Mouse (Mus musculus) kidney, embryonic 14.5 days (tissue): Measurements from ENCODE around the gene Psmb7. TPM values are rescaled to one million over a fixed set of nuclear protein-coding genes. Genes with fewer than 3 reads are reported as not detected.

ENCODE experiments used
- ATAC-seq: fragments of 200-750 bp; cut with Nextera tagmentation; 2 replicates; pipeline ENCODE4 v1.8.0; 2017; ENCODE audit warnings: moderate number of reproducible peaks, mild to moderate bottlenecking, moderate TSS enrichment, moderate library complexity; ENCODE audit not compliant: low FRiP score, low TSS enrichment
- H3K27ac ChIP-seq: fragments of 300-500 bp; sonication (generic); 2 replicates; pipeline ENCODE4 v1.5.1; 2014; ENCODE audit warnings: low read depth, mild to moderate bottlenecking, low read length, moderate library complexity, mixed read lengths
- H3K27me3 ChIP-seq: fragments of 300-500 bp; sonication (generic); 2 replicates; pipeline ENCODE4 v1.6.1; 2014; ENCODE audit warnings: mild to moderate bottlenecking, low read length; ENCODE audit not compliant: control insufficient read depth, insufficient read depth
- H3K36me3 ChIP-seq: fragments of 300-500 bp; sonication (generic); 2 replicates; pipeline ENCODE4 v1.6.1; 2014; ENCODE audit warnings: low read length, mixed read lengths; ENCODE audit not compliant: control insufficient read depth, insufficient read depth
- H3K4me1 ChIP-seq: fragments of 300-500 bp; sonication (generic); 2 replicates; pipeline ENCODE4 v1.6.1; 2014; ENCODE audit warnings: low read length, mixed read lengths; ENCODE audit not compliant: control insufficient read depth, insufficient read depth
- H3K4me2 ChIP-seq: fragments of 300-500 bp; sonication (generic); replicated peaks from 2 replicates; pipeline ENCODE4 v1.6.1; 2014; ENCODE audit warnings: low read depth, mild to moderate bottlenecking, low read length
- H3K4me3 ChIP-seq: fragments of 300-500 bp; sonication (generic); 2 replicates; pipeline ENCODE4 v1.5.1; 2014; ENCODE audit warnings: mild to moderate bottlenecking, low read length
- H3K9ac ChIP-seq: fragments of 300-500 bp; sonication (generic); 2 replicates; pipeline ENCODE4 v1.6.1; 2014; ENCODE audit warnings: low read depth, mild to moderate bottlenecking, low read length, moderate library complexity
- H3K9me3 ChIP-seq: fragments of 300-500 bp; sonication (generic); 2 replicates; pipeline ENCODE4 v1.6.1; 2016; ENCODE audit warnings: low read length; ENCODE audit not compliant: control insufficient read depth
- WGBS: fragments of 180-500 bp; shearing (Covaris S2); extraction: QIAGEN DNeasy Blood & Tissue Kit; methylation state at CpG from one replicate; pipeline ENCODE4 v1.1.7; 2014; 5-methylcytosine and 5-hydroxymethylcytosine counted together
- polyA plus RNA-seq: library from polyadenylated mRNA; unstranded; fragments of >200 nt; fragmentation: Nextera tagmentation; extraction: Ambion mirVana; gene quantifications from 2 replicates; pipeline ENCODE4 v1.2.1, GENCODE M21; 2014

Psmb7 gene
- polyA plus RNA-seq, 1 experiment from 2014 or later = 287 TPM

- 91% methylated on average over 4 of the region's 4 CpGs for WGBS
- H3K36me3 ChIP-seq = peaks cover 71% of the 10 kb centered on the region
Measured at GRCm38 (mm10) chr2:38628801-38629200, 15.1 kb downstream of the Psmb7 start.

GRCm38 (mm10) chr2:38623821-38624590 lies 19.9 kb downstream of the Psmb7 start:
- Histone ChIP-seq H3K27ac (no peak overlapping the region), H3K4me3 (no peak overlapping the region), H3K9me3 (no peaks in the 10 kb centered on the region), H3K9ac (no peak overlapping the region), H3K4me2 (no peak overlapping the region), H3K4me1 (no peaks in the 10 kb centered on the region), H3K27me3 (no peaks in the 10 kb centered on the region), H3K36me3 (peaks cover 33% of the 10 kb centered on the region)
- WGBS = 92% methylated on average over 8 of the region's 8 CpGs
- no peak for ATAC-seq

More at GRCm38 (mm10) chr2:38628801-38629200, 15.1 kb downstream of the Psmb7 start:
- Histone ChIP-seq H3K4me2 (no peak overlapping the region), H3K4me1 (no peaks in the 10 kb centered on the region), H3K4me3 (no peak overlapping the region), H3K27ac (no peak overlapping the region), H3K27me3 (no peaks in the 10 kb centered on the region), H3K9me3 (no peaks in the 10 kb centered on the region), H3K9ac (no peak overlapping the region)
- no peak for ATAC-seq

GRCm38 (mm10) chr2:38623411-38623810 lies 20.5 kb downstream of the Psmb7 start:
- Histone ChIP-seq H3K27ac (no peak overlapping the region), H3K4me2 (no peak overlapping the region), H3K9ac (no peak overlapping the region), H3K27me3 (no peaks in the 10 kb centered on the region), H3K36me3 (peaks cover 27% of the 10 kb centered on the region), H3K9me3 (no peaks in the 10 kb centered on the region), H3K4me1 (no peaks in the 10 kb centered on the region), H3K4me3 (no peak overlapping the region)
- 90% methylated on average over 3 of the region's 3 CpGs for WGBS
- no peak for ATAC-seq

DNA sequence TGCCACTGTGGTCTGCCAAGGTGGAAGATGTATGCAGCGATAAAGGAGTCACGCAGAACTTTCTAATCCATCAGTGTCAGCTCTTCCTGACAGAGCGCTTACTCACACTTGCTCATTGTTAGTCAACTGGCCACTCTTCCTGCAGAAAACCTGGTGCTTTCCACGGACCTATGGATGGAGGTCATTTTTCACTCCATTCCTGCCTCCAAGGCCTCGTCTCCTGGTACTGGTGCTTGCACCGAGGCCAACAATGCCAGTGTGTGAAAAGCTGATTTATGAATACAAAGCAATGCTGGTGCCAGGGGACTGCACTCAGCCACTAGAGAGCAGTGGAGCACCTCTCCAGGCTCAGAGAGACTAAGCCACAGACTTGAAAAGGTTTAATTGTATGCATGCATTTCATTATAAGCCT lies 22.3 kb downstream of the Psmb7 start:
- WGBS = 68% methylated on average over 6 of the region's 6 CpGs
- no peaks in the 10 kb centered on the region for H3K27me3 ChIP-seq
- H3K27ac ChIP-seq = no peak overlapping the region
- peaks cover 22% of the 10 kb centered on the region for H3K36me3 ChIP-seq
- H3K9me3 ChIP-seq = no peaks in the 10 kb centered on the region
- no peak overlapping the region for H3K4me2 ChIP-seq
- no peak overlapping the region for H3K9ac ChIP-seq
- no peak overlapping the region for H3K4me3 ChIP-seq
- ATAC-seq = no peak
- no peaks in the 10 kb centered on the region for H3K4me1 ChIP-seq

DNA sequence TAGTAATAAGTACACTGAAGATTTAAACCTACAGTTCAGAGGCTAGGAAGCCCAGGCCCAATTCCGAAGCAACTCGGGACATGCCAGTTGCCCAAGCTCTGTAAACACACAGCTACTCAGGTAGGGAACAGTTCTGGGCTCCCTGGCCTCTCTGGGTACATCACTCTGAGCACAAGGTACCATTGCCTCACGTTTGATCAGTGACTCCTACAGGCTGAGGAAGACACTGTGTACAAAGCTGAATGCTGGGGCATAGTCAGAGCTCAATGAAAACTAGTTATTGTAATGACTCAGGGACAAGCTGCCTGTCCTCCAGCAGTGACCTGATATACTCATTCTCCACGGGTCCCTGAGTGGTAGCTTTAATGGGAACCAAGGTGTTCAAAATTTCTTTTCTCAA lies 22.8 kb downstream of the Psmb7 start:
- no peak overlapping the region for H3K4me3 ChIP-seq
- no peak overlapping the region for H3K4me2 ChIP-seq
- no peaks in the 10 kb centered on the region for H3K27me3 ChIP-seq
- no peaks in the 10 kb centered on the region for H3K9me3 ChIP-seq
- H3K27ac ChIP-seq = no peak overlapping the region
- peaks cover 18% of the 10 kb centered on the region for H3K36me3 ChIP-seq
- no peak for ATAC-seq
- 84% methylated on average over 4 of the region's 4 CpGs for WGBS
- no peak overlapping the region for H3K9ac ChIP-seq
- H3K4me1 ChIP-seq = no peaks in the 10 kb centered on the region

DNA sequence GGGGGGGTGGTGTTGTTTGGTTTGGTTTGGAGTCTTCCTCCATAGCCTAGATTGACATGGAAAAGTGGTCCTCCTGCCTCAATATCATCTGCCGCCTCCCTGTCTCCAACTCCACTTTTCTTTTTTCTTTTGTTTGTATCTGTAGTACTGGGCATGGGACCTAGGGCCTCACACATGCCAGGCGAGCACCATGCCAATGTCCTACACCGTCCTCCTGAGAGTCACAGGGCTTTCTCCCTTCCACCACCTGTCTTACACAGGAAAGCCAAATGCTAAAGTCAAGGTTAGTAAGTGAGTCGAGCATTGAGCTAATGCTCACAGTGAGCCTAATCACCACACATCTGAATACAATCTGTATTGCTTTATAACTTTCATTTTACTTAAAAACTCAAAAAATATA lies 24.1 kb downstream of the Psmb7 start:
- H3K4me2 ChIP-seq = no peak overlapping the region
- no peaks in the 10 kb centered on the region for H3K27me3 ChIP-seq
- no peak overlapping the region for H3K4me3 ChIP-seq
- H3K4me1 ChIP-seq = no peaks in the 10 kb centered on the region
- 93% methylated on average over 4 of the region's 4 CpGs for WGBS
- H3K9me3 ChIP-seq = no peaks in the 10 kb centered on the region
- H3K9ac ChIP-seq = no peak overlapping the region
- no peak for ATAC-seq
- peaks cover 12% of the 10 kb centered on the region for H3K36me3 ChIP-seq
- H3K27ac ChIP-seq = no peak overlapping the region

- Histone ChIP-seq H3K36me3 (peaks cover 20% of the 10 kb centered on the region), H3K4me2 (no peak overlapping the region), H3K9ac (no peak overlapping the region), H3K9me3 (no peaks in the 10 kb centered on the region), H3K27me3 (no peaks in the 10 kb centered on the region), H3K4me3 (no peak overlapping the region), H3K4me1 (no peaks in the 10 kb centered on the region), H3K27ac (no peak overlapping the region)
- 94% methylated on average over 5 of the region's 5 CpGs for WGBS
- no peak for ATAC-seq
Measured at GRCm38 (mm10) chr2:38616956-38617872, 26.7 kb downstream of the Psmb7 start.

DNA sequence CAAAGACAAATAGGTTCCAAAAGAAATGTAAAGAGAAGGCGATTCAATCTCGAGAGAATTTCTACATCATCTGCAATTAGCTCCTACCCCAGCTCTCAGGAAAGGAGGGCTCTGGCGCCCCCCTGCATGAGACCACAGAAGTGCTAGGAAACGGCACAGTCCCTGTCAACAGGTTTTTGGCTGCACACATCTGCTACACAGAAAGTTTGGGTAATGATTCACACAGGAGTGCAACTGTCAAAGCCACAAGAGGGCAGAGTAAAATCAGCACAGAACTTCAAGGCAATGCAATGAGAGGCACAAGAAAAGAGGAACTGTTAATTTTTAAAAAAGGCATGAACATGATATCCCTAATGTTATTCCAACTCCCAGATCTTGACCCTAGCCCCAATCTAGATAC lies 27.8 kb downstream of the Psmb7 start:
- Histone ChIP-seq H3K9ac (no peak overlapping the region), H3K27ac (no peak overlapping the region), H3K4me1 (no peaks in the 10 kb centered on the region), H3K36me3 (peaks cover 16% of the 10 kb centered on the region; the same call in 1 of the 2 replicates), H3K4me3 (no peak overlapping the region), H3K4me2 (no peak overlapping the region), H3K9me3 (no peaks in the 10 kb centered on the region), H3K27me3 (no peaks in the 10 kb centered on the region)
- 57% methylated on average over 4 of the region's 4 CpGs for WGBS
- no peak for ATAC-seq

DNA sequence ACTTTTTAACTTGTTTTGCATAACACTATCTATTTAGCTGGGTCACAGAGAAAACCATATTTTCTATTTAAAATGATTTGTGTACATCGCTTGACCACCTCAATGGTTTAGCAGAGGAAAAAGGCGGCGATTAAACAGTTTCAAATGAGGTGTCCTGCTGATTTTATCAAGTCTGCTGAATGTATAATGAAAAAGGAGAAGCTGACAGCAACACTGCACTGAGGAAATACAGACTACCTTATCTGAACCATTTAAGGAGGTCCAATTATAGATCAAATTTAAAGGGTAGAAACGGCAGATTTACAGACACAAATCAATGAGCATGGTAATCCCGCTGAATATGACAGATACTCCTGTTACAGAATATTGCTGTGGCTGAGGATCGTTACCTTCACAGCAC lies 29.4 kb downstream of the Psmb7 start:
- Histone ChIP-seq H3K9me3 (no peaks in the 10 kb centered on the region), H3K36me3 (peaks cover 26% of the 10 kb centered on the region; the same call in 1 of the 2 replicates), H3K4me2 (no peak overlapping the region), H3K4me1 (no peaks in the 10 kb centered on the region), H3K27me3 (no peaks in the 10 kb centered on the region), H3K4me3 (no peak overlapping the region), H3K27ac (no peak overlapping the region), H3K9ac (no peak overlapping the region)
- WGBS = 86% methylated on average over 6 of the region's 6 CpGs
- ATAC-seq = no peak
